Mouse (Mus musculus): ENCODE results near the gene Cldn3.
"Not testable (repeated sequence)": the region's sequence is repeated elsewhere in the genome, so short reads cannot be mapped to it uniquely, and the experiment has no call there.

Gene Cldn3

DNA sequence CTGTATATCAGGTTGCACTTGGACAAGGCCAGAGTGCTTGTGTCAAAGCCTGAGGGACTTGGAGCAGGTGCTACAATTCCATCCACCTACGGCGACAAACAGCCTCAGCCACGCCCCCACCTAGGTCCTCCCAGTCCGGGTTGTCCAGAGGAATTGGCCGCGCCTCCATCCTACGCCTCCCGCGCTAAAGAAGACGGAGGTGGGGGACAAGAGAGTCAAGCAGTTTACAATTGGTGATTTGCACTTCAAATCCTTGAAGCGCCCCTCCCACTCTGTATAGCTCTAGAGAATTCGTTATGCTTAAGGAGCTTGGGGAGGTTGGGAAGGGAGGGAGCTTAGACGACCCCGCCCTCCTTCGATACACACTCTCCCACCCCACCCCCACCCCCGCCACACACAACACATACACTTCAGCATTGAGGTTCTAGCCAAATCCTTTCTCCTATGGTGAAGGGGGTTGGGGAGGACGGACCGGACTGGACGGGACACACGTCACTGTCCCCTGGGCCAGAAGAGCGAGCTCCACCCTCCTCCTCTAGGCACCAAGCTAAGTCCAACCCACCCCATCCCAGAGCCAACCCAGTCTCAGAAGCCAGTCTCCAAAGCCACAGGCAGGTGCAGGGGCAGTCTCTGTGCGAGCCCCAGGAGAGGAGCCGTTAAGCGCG lies at the start of gene Cldn3:
Cldn3 (plus strand) TSS at position 582 of the 665 bp plus-strand sequence.
- peak; percentile 59 to 70 for DNase-seq

DNA sequence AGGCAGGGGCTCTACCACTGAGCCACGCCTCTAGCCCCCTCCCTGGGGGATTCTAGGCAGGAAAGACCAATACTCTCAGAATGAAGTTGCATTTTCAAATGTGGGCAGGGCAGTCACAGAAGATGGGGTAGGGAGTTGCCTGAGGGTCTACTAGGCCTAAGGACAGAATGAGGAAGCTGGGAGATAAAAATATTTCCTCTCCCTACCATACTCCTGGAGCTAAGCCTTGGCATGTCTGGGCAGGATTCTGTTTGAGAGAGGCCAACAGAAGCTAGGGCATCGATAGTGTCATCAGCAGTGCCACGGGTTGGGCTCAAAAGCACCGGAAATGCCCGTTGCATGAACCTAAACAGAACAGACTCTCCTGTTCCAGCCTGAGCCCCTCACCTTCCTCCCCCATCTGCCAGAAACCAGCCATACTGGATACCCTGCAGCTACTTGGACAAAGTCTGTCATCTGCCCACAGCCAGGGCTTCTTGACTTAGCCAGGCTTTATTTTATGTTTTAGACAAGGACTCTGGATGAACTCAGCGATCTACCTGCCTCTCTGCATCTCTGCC lies 49.3 kb upstream of the Cldn3 start:
- peak; percentile 17 to 26 for DNase-seq

GRCm38 (mm10) chr5:134939069-134939468 lies 46.9 kb upstream of the Cldn3 start:
- no peak for DNase-seq

DNA sequence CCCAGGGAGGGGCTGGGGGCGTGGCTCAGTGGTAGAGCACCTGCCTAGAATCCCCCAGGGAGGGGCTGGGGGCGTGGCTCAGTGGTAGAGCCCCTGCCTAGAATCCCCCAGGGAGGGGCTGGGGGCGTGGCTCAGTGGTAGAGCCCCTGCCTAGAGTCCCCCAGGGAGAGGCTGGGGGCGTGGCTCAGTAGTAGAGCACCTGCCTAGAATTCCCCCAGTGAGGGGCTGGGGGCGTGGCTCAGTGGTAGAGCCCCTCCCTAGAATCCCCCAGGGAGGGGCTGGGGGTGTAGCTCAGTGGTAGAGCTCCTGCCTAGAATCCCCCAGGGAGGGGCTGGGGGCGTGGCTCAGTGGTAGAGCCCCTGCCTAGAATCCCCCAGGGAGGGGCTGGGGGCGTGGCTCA lies 46.5 kb upstream of the Cldn3 start:
- DNase-seq: not testable (repeated sequence)

- no peak for DNase-seq
Measured at GRCm38 (mm10) chr5:134941472-134942209, 44.4 kb upstream of the Cldn3 start.

GRCm38 (mm10) chr5:134942740-134943139 lies 43.3 kb upstream of the Cldn3 start:
- DNase-seq: no peak

DNA sequence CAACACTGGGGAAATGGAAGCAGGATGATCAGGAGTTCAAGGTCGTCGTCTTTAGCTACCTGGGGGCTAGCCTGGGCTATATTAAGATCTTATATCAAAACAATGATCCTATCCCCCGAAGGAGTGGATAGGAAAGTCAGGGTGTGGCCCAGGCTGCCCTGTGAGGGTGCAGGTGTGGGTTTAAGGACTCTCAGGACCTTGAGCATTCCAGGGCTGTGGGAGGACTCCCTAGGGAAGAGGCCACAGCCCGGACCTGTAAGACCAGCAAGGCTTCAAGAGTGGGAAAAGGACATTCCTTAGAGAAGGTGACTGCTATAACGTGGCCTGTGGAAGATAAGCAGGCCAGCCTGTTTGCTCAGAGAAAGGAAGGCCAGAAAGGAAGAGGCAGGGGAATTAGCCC lies 41.8 kb upstream of the Cldn3 start:
- no peak for DNase-seq

GRCm38 (mm10) chr5:134945266-134945959 lies 40.6 kb upstream of the Cldn3 start:
- DNase-seq: no peak

DNA sequence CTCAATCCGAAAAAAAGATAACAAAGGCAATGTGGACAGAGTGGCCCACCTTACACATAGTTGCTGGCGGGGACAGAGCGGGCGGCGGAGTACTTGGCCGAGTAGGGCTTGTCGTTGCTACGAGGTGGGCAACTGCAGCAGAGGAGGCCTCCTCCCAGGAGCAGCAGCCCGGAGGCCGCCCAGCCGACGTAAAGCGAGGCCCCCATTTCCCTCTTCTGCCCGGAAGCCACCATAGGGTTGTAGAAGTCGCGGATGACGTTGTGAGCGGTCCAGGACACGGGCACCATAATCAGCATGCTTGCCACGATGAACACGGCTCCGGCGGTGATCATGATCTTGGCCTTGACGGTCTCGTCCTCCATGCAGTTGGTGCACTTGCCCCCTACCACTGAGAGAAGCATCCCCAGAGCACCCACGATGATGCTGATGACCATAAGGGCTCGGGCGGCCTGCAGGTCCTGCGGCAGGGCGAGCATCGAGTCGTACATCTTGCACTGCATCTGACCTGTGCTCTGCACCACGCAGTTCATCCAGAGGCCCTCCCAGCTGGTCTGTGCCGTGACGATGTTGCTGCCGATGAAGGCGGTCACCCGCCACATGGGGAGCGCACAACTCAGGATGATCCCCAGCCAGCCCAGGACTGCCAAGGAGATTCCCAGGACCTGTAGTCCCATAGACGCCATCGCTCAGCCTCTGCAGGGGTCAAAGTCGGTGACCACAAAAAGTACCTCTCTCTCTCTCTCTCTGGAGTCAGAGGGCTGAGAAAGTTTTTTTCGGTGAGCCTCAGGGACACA lies 39.8 kb upstream of the Cldn3 start:
- DNase-seq: no peak

DNA sequence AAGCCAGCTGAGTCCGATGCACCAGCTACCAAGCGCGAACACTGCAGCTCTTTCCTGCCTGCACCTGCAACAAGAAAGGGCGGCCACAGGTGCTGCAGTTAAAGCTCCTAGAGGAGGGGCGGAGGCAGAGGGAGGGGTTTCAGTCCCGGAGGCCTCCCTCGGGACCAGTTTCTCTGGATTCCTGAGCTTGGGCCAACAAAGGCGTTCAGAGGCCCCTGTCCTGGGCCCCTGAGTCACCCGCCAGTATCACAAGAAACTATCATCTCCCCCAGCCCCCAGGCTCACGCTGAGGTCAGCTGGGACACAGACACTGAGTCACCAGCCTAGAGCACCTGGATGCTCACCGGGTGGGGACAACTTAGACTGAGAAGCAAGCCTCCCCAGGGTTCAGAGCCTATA lies 39.2 kb upstream of the Cldn3 start, which contains the start of gene Cldn4:
Cldn4 (minus strand) TSS at position 78 of the 399 bp plus-strand sequence.
- DNase-seq: no peak

- no peak for DNase-seq
Measured at GRCm38 (mm10) chr5:134947420-134948084, 38.5 kb upstream of the Cldn3 start.

DNA sequence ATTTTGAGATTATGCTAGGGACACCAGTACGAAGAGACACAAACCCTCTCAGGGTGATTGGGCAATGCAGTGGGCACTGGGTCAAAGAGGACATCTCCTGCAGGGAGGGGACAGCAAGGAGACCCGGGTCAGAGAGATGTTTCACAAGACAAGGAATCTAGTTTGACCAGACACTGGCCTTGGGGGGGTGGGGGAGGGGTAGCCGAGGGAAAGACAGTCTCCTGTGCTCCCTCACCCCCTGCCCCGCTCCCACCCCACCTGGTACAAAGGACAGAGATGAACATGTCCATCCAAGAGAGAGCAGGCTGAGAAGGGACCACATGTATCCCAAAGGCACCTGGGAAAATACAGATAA lies 38.0 kb upstream of the Cldn3 start:
- DNase-seq: no peak

- DNase-seq: no peak
Measured at GRCm38 (mm10) chr5:134951053-134951884, 34.7 kb upstream of the Cldn3 start.

GRCm38 (mm10) chr5:134955491-134955890 lies 30.5 kb upstream of the Cldn3 start:
- DNase-seq: no peak

GRCm38 (mm10) chr5:134959114-134959513 lies 26.9 kb upstream of the Cldn3 start:
- DNase-seq: peak; percentile 36 to 53

GRCm38 (mm10) chr5:134960430-134960829 lies 25.6 kb upstream of the Cldn3 start:
- no peak for DNase-seq

DNA sequence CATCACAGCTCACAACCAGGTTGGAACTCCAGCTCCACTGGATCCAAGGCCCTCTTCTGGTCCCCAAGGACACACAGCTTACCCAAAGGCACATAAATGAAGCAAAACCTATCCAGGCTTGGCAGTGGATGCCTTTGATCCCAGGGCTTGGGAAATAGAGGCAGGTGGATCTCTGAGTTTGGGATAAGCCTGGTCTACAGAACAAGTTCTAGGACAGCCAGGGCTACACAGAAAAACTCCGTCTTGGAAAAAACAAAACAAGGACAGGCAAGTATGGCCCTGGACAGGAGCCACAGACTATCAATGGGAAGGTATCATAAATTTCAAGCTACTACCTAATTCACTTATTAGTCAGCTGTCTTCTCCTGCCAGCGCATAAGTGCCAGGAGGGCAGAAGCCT lies 24.5 kb upstream of the Cldn3 start:
- DNase-seq: no peak

DNA sequence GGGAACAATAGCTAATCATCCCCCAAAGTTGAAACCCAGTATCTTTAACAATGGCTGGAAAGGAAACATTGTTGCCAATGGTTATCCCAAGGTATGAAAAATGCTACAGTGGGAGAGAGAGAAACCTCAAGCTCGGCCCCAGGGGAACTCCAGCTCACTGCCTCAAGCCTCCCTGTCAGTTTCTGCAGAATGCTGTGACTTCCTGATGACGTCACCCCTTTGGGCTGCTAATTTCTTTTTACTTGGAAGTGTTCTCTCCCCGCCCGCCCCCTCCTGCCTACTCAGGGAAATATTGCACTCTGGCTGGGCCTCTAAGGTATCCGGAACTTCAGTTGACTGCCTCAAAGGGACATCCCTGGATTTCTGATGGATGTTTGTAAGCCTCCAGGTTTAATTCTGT lies 22.5 kb upstream of the Cldn3 start:
- DNase-seq: no peak

DNA sequence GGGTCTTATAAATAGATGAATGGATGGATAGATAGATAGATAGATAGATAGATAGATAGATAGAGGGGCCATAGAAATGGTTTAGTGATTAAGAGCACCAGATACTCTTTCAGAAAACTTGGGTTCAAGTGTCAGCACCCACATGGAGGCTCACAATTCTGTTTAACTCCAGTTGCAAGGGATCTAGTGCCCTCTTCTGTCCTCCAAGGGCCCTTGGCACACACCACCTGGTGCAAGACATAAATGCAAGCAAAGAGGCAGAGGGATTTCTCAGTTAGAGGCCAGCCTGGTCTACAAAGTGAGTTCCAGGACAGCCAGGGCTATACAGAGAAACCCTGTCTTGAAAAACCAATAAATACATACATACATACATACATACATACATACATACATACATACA lies 21.4 kb upstream of the Cldn3 start:
- not testable (repeated sequence) for DNase-seq

DNA sequence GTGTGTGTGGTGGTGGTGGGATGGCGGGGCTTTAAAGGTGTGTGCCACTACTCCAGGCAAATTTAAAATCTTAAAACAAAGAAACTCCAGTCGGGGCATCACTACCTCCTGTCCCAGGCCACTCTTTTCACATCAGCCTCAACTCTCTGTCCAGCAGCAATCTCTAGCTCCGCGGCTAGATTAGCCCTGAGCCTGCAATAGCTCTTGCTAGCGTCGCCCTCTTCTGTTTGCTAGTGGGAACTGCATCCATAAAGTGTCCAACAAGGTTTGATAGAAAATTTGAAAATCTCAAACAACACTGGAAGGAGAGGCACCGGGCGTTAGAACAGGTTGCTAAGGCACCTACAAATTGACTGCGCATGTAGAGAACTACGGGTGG lies 20.6 kb upstream of the Cldn3 start:
- DNase-seq: peak; percentile 83 to 88
